Mouse (Mus musculus) bone marrow macrophage, adult 2 months (primary cell): ENCODE measurements around the gene Tex14. TPM values are rescaled to one million over a fixed set of nuclear protein-coding genes. Genes with fewer than 3 reads are reported as not detected.
A peak's percentile ranks its signal among the peaks of the same experiment; 100 is the strongest.

Experiments
- H3K27ac ChIP-seq: 2 replicates; pipeline ENCODE4 v1.5.1; 2012; ENCODE audit warnings: low read depth, low read length; ENCODE audit not compliant: insufficient read depth
- H3K4me1 ChIP-seq: 2 replicates; pipeline ENCODE4 v1.6.1; 2012; ENCODE audit warnings: low read length; ENCODE audit not compliant: control insufficient read depth, insufficient read depth
- H3K4me3 ChIP-seq: 2 replicates; pipeline ENCODE4 v1.5.1; 2012; ENCODE audit warnings: mild to moderate bottlenecking, low read length, moderate library complexity; ENCODE audit not compliant: insufficient read depth
- CTCF ChIP-seq: IDR thresholded peaks from 2 replicates; pipeline ENCODE4 v1.5.1; 2012; ENCODE audit warnings: low read depth, mild to moderate bottlenecking, low read length, moderate library complexity
- POLR2A ChIP-seq: IDR thresholded peaks from 2 replicates; pipeline ENCODE4 v1.6.1; 2012; ENCODE audit warnings: mild to moderate bottlenecking, low read depth, low read length, borderline replicate concordance
- polyA plus RNA-seq: library from polyadenylated mRNA; stranded (reverse); fragments of >200 nt; gene quantifications from 2 replicates; pipeline ENCODE4 v1.2.4, GENCODE M21; 2012; ENCODE audit not compliant: missing spikeins, insufficient read depth, insufficient read length

The Tex14 gene
- not detected in 2 replicates for polyA plus RNA-seq

DNA sequence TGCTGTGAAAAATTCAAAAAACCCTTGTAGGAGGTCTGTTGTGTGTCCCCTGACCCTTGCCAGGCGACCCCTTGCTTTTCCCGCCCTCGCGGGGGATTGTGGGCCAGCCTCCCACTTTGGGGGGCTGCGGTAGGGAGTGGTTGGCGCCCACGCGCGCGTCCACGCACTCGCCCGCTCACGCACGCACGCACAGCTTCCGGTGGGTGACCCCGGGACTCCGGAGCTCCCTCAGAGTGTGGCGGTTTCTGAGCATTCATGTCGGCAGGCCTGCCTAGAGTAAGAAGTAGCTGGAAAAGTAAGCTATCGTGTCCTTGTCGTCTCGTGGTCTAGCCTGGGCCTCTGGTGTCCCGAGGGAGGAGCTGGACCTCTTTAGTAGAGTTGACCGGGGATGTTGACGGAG lies at the start of gene Tex14, which contains the start of gene Rad51c:
TSS of gene Tex14 (plus strand) at position 190 of the 400 bp plus-strand sequence.
TSS of gene Rad51c (minus strand) at position 79 of the 400 bp plus-strand sequence.
- peaks cover 4% of the 10 kb centered on the region for H3K4me1 ChIP-seq
- TF ChIP-seq CTCF: no peak
- TF ChIP-seq POLR2A: no peak
- peak within 1 kb of the TSS; percentile 96 for H3K4me3 ChIP-seq
- H3K27ac ChIP-seq: peak within 1 kb of the TSS; percentile 70

DNA sequence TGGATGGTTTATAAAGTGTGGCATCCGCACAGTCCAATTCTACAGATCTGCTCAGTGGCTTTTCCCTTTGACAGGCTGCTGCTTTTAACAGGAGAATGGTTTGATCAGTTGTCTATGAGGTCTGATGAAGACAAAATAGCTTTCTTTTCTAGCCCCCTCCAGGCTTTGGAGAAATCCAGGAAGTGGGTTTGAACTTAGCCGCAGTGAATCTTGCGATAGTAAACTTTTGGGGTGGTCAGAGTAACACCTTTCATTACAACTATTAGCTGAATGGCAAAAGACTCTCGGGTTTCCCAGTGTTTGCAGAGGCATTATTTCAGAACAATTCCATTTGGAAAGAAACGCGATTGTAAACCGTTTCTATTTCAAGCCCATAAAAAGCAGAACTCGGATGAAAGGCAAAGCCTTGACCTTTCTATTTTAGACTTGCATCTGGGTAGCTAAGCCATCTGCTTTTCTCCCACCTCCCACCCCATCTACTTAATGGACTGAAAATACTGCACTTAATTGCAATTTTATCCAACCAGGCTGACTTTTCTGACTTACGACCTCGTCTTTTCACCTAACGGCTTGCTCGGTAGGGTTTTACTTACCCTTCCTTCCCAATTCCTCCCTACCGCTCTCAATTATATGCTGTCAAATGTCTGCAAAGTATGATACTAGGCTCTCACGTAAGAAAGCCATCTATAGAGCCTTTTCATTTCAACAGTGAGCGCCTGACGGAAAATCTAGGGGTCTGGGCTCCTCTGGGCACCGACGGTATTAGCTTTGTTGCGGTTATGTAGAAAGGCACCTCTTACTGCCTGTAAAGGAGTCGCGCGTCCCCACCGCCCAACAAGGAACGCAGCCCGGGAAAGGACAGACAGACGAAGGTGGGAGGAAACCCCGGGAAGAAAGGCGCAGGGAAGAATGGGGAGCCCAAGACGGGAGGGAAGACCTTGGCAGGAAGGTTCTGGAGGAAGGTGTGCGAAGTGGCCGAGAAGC lies 47.3 kb upstream of the Tex14 start:
- Histone ChIP-seq H3K4me3 (peak overlapping the region; percentile 92), H3K27ac (no peak overlapping the region), H3K4me1 (peaks cover 2% of the 10 kb centered on the region)
- TF ChIP-seq POLR2A: no peak
- TF ChIP-seq CTCF: no peak

DNA sequence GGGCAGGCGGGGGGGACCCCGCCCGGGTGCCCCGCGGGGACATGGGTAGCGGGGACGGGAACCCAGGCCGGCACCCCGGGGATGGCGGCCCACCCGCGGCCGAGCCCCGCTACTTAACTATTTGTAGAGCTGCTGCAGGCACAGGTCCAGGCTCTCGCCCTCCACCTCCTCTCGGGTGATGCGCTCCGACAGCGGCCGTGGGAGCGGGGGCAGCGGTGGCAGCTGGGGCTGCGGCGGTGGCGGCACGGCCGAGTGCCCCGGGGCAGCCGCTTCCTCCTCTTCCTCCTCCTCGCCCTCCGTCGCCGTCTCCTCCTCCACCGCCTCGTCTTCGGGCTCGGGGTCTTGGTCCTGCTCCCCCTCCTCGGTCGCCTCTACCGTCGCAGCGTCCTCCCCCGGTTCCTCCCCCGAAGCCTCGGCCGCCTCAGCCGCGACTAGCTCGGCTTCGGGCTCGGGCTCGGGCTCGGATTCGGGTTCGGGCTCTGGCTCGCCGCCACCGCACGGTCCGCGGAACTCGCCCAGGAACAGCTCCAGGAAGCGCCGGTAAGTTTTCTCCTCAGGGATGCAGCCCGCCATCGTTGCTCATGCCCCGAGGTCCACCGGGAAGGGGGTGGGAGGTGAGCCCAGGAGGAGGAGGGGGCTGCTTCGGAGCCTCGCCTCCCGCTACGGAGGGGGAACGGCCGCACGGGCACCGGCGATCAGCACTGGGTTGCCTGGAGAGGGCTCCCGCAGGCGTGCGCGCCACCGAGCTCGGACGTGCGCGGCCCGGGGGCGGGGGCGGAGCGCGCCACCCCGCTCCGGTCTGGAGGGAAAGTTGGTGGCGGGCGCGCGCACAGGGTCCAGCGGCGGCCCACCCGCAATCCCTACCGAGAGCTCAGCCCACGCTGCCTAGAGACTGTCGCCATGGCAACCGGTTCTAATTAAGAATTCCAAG lies 46.3 kb upstream of the Tex14 start, which contains the start of gene Ppm1e:
TSS of gene Ppm1e (minus strand) at position 693 of the 931 bp plus-strand sequence.
- Histone ChIP-seq H3K4me3 (peak within 1 kb of the TSS; percentile 92), H3K27ac (no peak within 1 kb of the TSS), H3K4me1 (peaks cover 2% of the 10 kb centered on the region)
- TF ChIP-seq CTCF: no peak
- TF ChIP-seq POLR2A: no peak

DNA sequence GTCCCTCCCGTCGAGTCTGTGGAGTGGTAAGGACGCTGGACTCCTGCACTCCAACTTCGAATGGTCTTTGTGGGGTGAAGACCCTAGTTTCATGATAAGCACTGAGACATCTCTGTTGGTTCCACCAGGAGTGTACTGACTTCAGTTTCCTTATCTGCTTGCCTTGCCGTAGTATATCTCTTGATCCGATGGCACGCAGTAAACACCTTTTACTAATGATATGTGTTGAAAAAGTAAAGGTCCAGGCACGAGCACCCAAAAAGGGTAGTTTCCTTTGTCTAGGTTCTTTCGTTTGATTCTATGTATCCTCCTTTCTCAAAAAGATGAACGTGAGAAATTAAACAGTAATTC lies 45.6 kb upstream of the Tex14 start:
- Histone ChIP-seq H3K4me1 (peaks cover 2% of the 10 kb centered on the region), H3K4me3 (peak overlapping the region; percentile 92), H3K27ac (no peak overlapping the region)
- TF ChIP-seq CTCF (no peak), POLR2A (no peak)

DNA sequence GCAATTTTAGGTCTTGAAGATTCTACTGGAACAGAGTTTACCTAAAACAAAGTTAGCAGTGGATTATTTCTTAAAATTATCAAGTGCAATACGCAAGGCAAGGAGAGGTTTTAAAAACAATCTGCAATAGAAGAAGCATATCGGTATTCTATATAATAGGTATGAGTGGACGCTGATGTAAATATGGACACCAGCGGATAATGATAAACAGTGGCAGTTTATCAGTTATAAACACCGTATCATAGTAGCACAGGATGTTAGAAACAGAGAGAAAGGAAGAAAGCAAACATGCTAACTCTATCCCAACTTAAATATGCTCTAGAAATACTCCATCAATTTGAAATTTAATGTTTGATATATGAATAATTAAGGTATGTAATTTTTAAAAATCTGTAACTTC lies 39.7 kb upstream of the Tex14 start:
- TF ChIP-seq CTCF: no peak
- TF ChIP-seq POLR2A: no peak
- Histone ChIP-seq H3K27ac (no peak overlapping the region), H3K4me1 (peaks cover 10% of the 10 kb centered on the region), H3K4me3 (no peak overlapping the region)

DNA sequence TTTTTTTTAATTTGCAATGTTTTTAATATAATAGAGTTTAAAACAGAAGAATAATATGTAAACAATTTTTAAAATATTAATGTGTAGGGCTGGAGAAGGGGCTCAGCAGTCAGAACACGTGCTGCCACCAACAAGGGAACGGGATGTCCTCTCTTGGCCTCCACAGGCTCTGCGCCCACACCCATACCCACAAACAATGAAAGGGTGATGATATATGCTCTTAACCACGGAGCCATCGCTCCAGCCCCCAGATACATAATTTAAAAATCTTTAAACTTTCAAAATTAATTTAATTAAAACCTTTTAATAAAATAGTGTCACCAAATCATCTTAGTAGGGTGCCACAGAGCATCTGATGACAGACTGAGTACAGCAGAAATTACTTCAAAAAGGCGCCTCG lies 37.8 kb upstream of the Tex14 start:
- H3K27ac ChIP-seq: no peak overlapping the region
- H3K4me3 ChIP-seq: no peak overlapping the region
- H3K4me1 ChIP-seq: peaks cover 10% of the 10 kb centered on the region
- TF ChIP-seq CTCF (no peak), POLR2A (no peak)

DNA sequence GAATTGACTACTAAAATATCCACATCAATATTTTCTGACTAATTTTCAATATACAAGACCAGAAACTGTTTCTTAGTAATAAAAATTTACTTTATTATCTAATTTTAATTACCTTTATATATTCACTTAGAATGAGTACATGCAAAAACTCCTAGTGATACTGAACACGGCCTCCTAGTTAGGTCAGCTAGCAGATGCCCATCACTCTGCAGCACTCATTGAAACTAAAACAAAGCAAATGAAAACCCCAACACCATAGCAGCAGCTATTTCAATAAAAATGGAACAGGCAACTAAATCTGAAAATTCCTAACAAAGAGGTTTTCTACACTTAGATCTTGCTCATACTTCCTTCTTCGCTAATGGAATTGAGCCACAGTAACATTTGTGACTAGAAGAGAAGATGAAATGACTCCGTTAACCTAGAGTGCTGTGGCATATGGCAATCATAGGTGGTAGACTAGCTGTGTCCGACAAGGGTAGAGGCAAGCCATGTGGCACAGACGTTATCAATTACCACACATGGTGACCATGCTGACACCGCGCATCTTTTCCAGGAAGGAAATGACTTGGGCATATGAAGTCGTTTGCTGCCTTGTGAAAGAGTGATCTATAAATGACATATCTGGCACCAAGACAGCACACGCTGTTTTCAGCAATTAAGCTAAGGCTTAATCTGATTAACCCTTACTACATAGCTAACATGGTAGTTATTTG lies 36.8 kb upstream of the Tex14 start:
- no peak overlapping the region for H3K4me3 ChIP-seq
- H3K4me1 ChIP-seq: peaks cover 15% of the 10 kb centered on the region
- TF ChIP-seq CTCF (no peak), POLR2A (no peak)
- no peak overlapping the region for H3K27ac ChIP-seq

DNA sequence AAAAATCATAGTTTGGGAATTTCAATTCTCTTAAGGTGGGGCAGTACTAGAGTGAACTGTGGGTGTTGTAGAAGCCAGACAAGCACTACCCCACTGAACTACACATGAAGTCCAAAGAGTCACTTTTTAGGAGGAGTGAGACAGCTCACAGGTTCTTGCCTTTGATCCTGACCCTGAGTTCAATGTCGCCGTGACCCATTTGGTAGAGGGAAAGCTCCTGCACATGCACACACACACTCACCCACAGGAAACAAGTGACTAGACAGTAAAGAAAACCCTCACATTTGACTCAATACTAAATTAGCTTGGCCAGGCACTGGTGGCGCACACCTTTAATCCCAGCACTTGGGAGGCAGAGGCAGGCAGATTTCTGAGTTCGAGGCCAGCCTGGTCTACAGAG lies 20.3 kb upstream of the Tex14 start:
- Histone ChIP-seq H3K4me1 (no peaks in the 10 kb centered on the region), H3K4me3 (no peak overlapping the region), H3K27ac (no peak overlapping the region)
- TF ChIP-seq POLR2A (no peak), CTCF (no peak)

DNA sequence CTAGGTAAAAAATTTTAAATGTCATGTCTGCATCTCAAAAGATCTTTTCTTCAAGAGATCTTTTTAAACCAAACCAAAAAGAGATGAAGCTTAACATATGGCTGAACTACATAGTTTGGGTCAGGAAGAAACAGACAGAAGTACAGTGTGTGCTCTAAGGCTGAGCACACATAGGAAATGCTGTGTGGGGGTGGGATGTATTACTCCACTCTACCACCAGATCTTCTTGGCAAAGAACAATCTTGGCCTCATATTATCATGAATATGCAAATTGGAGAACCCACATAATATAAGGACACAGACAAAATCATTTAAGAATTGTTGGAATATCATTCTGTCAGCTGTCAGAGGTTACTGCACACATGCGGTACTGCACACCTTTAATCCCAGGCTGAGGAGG lies 19.2 kb upstream of the Tex14 start:
- no peaks in the 10 kb centered on the region for H3K4me1 ChIP-seq
- H3K27ac ChIP-seq: no peak overlapping the region
- TF ChIP-seq POLR2A (no peak), CTCF (no peak)
- no peak overlapping the region for H3K4me3 ChIP-seq
